Mouse (Mus musculus): ENCODE results near the gene Itih5.

Gene Itih5

DNA sequence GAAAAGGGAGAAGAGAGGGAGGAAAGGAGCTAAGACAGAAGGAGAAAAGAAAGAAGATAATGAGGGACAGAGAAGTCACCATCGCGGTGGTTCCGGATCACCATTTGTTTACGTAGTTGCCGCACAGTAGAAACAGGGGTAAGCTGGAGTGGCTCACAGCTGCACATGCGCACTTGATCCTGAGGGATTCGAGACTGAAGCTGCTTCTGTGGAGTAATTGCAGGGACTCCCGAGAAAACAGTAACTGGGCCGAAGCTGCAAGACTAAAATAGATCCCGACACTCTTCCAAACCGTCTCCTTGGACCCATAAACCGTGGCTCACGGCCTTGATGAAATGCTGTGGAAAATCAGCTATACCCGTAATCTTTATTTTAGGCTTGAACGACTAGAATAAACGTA, 16.6 kb downstream of the Itih5 start:
- no peak for DNase-seq

DNA sequence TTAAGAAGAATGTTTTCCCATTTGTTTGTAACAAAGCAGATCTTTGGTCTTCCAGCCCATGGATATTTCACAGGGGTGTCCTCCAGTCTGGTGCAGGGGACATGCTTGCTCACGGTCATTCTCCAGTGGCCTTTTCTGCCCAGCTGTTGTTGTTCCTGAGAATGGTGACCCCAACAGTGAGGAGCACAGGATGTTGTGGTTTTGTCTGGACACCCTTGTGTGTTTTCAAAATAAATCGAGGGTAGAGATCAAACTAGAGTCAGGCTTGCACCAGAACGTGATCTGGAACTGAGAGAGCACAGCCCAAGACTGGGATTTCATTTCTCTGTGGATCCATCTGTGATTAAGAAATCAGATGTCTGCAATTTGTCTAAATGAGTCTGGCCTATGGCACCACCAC, 40.2 kb downstream of the Itih5 start:
- no peak for DNase-seq

DNA sequence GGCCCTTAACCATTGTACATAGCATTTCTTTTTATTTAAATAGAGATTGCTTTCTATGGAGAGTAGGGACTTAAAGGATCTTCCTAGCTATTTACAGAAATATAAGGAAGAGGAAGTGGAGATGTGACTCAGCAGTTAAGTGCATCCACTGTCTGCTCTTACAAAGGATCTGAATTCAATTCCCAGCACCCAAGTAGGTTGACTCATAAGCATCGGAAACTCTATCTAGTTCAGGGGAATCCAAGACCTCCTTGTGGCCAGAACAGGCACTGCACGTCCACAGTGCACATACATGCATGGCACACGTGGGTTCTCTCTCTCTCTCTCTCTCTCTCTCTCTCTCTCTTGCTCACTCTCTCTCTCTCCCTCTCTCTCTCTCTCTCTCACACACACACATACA, 41.8 kb downstream of the Itih5 start:
- DNase-seq, result no peak

DNA sequence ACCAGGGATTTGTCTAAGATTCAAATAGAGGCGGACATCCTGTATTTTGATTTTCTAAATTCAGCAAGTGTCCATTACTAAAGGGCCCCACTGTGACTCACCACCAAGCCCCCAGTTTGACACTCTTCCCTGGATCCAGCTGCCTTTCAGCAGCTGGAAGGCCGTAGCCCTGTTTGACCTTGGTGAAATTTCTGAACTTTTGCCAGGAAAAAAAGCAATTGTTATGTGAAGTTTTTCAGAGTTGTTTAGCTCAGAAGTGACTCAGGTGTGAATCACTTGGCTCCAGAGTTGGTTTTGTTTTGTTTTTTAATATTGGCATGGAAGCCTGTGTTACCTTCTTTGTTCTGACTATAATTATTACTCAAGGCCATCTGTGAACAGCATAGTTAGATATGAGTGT, 46.0 kb downstream of the Itih5 start:
- DNase-seq, result no peak

DNA sequence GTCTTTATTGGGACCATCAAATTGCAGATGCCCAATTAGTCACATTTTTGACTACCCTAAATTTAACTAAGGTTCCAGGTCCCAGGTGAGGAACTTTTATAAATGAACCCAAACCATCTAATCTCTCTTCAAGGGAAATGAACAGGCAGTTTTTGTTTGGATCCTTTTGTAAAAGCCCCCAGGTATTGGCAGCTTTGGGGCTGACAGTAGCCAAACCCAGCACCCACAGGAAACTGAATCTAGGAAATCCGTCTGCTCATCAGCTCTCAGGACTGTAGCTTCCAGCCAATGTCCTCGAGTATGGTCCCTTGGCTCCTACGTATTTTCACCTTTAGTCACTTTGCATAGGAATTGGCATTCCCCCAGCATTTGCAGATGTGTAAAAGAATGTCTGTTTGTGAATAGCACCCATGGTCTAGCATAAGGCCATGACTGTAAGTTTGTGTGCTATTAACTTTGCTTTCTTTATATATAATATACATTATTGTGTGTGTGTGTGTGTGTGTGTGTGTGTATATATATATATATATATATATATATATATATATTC, 47.4 kb downstream of the Itih5 start:
- no peak for DNase-seq

DNA sequence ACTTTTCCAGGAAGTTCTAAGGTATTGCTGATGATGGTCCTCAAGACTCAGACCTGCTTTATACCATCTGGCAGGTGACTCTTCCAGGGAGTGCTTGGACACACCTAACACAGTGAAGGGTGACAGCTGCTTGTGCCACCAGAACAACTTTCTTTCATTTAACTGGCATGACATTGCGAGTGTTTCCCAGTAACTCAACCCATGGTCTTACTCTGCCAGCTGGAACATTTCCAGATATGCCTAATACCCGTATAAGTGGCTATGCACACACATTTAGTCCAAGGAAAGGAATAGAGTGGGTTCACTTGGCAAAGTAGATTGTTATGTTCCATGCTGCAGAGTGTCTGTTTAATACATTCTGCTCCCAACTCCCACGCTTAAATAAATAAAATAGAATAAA, 50.9 kb downstream of the Itih5 start:
- DNase-seq, result no peak

DNA sequence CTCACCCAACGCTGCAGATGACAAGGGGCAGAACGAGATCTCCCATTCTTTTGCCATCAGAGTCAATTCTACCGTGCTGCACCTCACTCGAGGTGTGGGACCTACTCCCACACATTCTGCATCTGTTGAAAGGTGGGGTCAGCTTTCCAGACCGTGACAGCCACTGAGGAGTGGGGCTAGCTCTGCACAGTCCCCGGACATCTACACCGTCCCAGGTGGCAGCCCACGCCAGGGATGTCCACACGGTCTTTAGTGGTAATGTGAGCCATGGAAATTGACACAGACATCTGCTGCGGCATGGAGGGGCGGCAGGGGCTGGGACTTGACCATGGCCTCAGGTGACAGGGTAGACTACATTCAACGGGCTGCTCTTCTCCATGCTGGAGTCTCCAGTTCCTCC, 60.1 kb downstream of the Itih5 start:
- DNase-seq, result no peak

DNA sequence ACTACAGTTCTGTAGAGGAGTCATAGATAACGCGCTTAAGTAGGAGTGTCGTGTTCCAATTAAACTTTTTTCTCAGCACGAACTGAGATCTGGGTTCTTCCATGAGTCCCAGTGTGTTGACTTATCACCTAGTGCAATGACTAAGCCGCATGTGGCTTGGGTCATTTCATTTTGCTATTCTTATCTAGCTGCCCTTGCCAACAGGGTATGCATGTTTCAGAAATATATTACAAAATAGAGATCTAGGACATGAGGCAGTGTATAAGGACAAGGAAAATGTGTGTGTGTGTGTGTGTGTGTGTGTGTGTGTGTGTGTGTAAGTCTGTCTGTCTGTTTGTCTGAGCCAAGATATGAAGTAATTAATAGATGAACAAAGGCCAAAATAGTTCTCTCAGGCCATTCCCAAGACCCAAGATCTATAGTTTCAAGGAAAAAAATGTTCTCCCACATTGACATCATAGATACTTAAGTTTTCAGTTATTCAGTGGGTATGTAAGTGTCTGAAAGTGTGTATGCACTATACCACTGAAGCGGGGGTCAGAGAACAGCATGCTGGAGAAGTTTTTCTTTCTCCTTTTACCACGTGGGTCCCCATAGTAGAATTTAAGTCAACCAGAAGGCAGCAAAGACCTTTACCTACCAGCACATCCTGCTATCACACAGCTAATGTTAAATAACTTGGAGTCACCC, 62.6 kb downstream of the Itih5 start:
- DNase-seq, result no peak

DNA sequence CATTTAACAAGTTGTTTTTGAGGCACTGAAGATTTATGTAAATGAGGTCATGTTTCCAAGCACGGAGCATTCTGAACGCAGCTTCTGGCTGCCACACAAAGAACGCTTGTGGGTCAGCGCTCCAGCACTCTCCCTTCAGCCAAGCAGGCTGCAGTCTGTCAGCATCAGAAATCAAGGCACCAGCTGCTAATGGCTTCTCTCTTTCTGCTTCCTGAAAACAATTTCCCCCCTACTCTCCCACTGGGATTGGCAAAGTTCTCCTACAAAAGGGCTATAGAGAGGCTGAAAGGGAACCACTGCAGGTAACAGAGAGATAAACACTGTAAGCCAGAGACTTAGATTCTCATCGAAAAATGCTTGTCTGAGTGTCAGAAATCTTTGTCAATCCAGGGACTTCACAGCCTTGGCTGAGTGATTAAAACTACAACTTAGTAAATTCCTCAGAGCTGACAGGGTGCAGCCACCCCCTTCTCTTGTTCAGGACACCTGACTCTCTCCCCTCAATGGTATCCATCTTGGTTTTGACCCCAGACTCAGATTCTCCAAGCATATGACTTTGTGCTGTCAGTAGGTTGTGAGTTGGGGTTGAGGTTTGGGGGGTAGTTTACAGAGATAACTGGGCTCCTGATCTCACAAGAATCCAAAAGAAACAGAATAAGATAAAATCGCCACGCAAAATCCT, 63.3 kb downstream of the Itih5 start:
- no peak for DNase-seq

DNA sequence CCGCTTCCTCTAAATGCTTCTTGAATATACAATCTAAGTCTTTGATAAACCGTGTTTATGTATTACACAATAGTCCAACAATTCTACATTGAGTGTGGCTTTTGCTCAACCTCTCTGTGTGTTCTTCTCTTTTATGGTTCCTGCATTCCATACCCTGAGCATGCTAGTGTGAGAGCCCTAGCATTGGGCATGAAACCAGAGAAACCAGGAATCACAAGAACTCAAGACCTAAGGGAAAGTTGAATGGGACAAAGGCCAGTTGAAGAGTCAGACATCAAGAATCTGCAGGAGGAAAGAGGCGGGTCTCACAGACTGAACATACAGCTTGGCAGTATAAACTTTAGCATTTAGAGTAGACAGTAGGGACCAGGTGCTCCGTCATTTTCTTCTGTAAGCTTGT, 68.5 kb downstream of the Itih5 start:
- DNase-seq, result no peak

DNA sequence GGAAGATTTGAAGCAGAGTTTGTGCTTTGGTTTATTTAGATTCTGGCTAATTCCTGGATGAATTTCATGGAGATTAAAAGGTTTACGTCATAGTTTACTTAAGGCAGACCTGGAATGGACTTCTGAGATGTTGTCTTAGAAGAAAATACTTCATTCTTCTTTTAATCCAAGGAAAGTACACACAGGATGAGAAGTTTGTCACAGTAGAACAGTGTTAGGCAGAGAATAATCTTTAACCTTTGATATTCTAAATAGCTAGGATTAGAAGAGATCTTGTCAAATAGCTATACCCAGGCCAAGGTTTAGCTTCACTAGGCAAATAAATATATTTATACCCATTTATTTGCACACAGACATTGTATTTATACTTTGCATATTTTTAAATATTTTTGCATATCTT, 73.5 kb downstream of the Itih5 start:
- no peak for DNase-seq

DNA sequence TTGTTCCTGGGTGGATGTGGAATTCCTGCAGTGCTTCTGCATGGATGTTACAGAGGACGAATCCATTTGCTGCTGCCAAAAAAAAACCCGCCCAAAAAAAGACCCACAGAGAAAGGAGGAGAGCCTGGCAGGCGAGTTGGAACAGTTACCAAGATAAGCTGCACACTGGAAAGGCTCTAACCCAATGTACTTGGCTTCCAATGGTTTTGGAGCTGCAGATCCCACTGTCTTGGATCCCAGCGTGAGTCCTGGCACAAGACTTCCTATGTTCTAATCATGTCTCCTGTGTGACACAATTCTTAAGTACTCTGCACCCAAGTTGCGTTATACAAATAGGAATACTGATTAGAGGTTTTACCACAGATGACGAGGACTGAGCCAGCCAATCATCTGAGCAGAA, 78.6 kb downstream of the Itih5 start:
- DNase-seq, result no peak

DNA sequence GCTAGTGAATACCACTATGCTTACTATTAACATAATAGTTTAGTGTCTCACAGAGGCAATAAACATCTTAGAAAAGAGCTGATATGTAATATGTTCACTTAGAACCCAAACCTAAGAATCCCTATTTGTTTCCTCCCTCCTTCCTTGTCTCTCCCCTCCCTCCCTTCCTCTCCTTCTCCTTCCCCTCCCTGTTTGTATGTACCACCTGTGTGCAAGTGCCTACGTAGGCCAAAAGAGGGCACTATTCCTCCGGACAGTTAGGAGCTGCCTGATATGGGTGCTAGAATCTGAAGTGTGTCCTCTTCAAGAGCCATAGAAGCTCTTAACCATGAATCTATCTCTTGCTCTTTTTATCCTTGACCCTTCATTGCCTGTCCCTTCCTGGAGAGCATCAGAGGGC, 83.2 kb downstream of the Itih5 start:
- no peak for DNase-seq

DNA sequence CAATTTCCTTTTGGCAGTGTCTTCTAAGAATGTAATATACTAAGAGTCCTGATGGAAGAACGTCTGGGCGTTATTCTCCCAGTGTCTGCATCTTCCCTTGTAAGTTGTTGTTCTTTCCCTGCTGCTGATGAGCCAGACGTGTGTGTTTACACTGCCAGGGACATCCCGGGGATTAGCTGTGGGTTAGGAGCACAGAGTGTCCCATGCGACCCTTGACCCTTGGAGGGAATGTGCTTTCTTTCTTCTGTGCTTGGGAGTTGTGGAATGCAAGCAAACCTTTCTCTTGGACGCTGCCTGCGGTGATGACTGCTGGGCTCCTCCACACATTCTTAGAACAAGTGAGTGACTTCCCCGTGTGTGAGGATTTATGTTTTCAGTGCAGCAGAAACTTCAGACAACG, 89.6 kb downstream of the Itih5 start:
- DNase-seq, result no peak

DNA sequence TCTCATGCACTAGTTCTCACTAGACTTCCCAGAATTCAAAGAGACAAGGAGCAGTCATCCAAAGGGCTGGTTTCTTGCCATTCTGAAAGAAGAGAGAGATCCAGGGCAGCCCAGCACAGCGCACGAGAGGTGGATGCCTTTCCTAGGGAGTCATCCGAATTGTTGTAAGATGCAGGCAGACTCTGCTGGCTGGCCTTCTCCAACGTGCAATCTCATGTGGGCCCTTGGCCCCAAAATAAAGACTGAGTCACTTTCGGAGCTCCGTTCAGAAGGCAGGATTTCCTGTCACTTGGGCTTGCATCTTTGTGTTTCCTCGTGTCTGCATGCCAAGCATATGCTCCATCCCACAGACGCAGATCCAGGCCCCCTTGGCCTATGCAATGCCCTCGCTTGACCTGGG, 97.1 kb downstream of the Itih5 start:
- DNase-seq, result no peak

DNA sequence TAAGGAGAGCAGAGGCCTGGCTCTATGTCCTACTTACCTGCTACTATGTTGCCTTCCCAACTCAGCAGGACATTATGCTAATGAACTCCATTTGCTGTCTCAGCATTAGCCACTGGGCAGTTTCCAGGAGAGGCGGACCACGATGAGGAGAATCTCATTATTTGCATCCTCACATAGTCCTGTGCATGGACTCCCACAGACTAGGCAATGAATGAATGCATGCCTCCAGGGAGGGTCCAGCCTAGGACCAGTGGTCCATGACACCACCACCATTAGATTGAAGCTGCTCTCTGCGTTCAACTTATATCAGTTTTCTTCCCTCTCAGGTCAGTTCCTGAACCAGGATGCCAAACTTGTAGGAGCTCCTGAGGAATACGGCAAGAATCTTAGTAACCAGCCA, 97.6 kb downstream of the Itih5 start:
- DNase-seq, result no peak

DNA sequence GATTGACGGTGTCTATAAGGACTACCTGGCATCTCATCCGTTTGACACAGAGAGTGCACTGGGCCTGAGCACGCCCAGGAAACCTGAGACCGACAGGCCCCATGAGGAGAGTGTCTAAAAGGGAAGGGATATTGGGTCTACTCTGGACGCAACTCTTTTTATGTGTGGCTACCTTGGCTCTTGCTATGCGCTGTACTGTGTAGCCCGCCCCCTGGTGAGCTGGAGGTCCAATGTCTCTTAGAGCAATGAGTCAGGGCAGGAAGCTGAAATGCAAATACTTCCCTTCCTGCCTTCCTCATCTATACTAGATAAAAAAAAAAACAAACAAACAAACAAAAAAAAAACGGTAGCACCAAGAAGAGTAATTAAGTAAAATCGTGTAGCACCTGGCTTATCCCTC, 98.1 kb downstream of the Itih5 start:
- no peak for DNase-seq

DNA sequence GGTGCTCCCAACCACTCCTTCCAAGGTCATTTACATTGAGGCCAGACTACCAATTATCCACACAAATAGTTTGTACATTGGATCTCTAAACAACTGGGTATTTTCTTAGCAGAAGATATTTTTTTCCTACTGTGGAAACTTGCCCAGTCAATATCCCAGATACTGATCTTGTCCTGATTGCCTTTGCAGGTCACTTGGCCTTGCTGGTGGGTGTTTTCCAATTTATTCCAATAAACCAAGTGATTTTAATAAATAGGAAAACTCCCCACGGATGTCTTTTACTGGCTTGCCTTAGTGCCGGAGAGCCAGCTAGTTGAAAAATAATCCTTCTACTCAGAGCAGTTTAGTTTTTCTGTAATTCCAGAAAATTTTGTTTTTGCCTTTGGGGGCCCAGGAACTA, 98.6 kb downstream of the Itih5 start:
- no peak for DNase-seq

DNA sequence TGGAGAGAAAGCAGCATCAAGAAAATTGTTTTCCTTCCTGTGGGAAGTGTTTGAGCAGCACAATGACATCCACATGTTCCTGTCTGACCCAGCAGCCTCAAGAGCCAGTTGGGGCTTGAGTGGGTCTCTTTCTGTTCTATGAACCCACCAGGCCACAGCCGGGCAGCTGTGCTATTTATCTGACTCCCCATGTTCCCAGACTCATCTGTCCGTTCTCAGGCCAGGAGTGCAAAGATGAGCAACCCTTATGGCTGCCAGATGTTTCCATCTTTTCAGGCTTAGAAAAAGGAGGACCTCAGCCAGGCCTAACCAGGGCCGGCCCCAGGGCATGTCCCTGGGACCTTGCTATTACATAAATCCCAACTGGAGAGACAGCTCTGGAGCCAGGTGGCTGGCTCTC, 100.0 kb downstream of the Itih5 start:
- no peak for DNase-seq

DNA sequence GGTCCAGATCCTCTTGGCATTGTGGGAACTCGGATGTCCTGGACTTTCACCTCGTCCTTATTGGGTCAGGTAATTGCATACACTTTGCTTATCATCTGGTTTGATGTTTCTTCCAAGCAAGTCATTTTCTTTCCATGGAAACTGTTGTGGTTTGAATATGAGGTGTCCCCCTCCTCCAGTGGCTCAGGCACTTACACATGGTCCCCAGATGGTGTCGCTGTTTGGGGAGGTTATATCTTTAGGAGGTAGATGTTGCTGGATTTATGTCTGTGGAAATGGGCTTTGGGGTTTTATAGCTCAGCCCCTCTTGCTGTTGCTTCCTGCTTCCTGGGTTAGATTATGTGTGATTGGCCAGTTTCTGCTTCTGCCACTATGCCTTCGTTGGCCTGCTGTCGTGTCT, 103.6 kb downstream of the Itih5 start:
- no peak for DNase-seq

DNA sequence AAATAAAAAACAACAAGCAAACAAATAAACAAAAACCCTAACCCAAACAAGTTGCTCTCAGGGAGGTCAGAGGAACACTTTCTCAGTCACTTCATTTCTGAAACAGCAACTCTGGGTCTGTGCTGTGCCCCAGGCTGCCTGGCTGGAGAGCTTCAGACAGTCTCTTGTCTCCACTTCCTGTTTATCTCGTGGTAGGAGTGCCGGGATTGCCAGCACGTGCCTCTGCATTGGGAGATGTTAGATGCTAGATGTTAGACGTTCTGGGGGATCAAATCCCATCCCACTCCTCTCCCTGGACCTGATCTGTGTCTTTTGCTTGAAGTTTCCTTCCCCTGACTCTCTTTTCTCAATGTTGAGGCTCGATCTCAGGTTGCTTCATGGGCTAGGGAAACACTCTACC, 104.9 kb downstream of the Itih5 start:
- DNase-seq, result no peak

DNA sequence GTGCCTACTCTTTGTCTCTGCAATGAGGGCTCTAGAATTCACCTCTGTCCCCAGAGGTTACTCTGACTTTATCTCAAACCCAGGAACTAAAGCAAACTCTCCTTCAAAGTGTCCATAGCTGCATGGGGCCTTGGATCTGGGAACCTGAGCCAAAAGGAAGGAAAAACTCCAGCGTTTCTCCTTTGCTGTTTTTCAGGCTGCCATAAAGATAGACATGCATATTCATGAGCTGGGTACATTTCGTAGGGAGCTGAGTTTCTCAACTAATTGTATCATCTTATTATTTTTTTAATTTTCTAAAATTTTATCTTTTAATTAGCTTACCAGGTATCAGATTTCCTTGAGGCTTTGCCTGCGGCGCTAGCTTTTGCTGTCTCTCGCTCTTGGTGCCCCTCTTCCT, 106.7 kb downstream of the Itih5 start:
- DNase-seq, result no peak

DNA sequence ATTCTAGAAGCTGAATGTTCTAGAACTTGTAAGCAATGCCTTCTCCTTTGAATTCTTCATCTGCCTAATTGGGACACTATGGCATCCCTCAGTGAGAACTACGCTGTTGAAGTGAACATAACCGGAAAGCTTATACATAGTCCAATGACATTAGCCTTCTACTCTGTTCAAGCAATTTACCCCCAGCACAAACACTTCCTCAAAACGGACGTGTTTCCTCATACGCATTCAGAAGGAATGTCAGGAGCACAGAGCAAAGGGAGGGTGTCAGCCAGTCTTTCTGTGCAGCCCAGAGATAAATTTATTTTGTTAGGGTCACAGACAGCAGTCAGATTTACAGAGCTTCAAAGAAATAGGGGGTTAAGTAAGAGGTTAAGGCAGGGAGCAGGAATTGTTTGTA, 108.0 kb downstream of the Itih5 start:
- DNase-seq, result no peak

DNA sequence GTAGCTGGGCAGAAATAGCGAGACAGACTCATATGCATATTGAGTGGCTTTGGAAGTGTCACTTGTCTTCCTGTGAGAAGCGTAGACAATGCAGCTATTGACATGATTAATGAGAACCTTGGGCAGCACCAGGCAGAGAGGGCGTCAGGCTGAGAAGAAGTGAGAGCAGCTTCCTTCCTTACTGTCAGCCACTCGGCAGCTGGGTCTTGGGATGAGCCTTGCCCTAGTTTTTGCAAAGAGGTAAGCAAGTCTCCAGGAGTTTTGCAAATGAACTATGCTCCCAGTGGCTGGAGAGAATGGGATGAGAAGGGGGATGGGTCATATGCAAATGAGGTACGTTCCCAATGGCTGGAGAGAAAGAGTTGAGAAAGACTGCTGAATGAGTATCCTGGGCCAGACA, 109.4 kb downstream of the Itih5 start:
- no peak for DNase-seq

Measured in thymus, adult 18-20 months (tissue).